Mouse (Mus musculus) embryo, embryonic 11.5 days (tissue): ENCODE results near the gene Nek8.
"Not testable (repeated sequence)": the region's sequence is repeated elsewhere in the genome, so short reads cannot be mapped to it uniquely, and the experiment has no call there.

Source experiments
- DNase-seq: peaks from one replicate; pipeline ENCODE4 v3.0.0-alpha.2; 2012; ENCODE audit warnings: low read depth, low spot score

Gene Nek8

GRCm38 (mm10) chr11:78146707-78147543 lies 29.6 kb downstream of the Nek8 start:
- no peak for DNase-seq

- DNase-seq = no peak
Observed at GRCm38 (mm10) chr11:78146168-78146567, 30.3 kb downstream of the Nek8 start.

GRCm38 (mm10) chr11:78143520-78143919 lies 33.0 kb downstream of the Nek8 start:
- no peak for DNase-seq

- no peak for DNase-seq
Observed at GRCm38 (mm10) chr11:78140665-78141064, 35.8 kb downstream of the Nek8 start.

GRCm38 (mm10) chr11:78138023-78138422 lies 38.5 kb downstream of the Nek8 start:
- no peak for DNase-seq

- DNase-seq = no peak
Observed at GRCm38 (mm10) chr11:78137584-78137983, 38.9 kb downstream of the Nek8 start.

GRCm38 (mm10) chr11:78136132-78136531 lies 40.3 kb downstream of the Nek8 start:
- DNase-seq = no peak

- not testable (repeated sequence) for DNase-seq
Observed at GRCm38 (mm10) chr11:78135314-78135713, 41.2 kb downstream of the Nek8 start.

- DNase-seq = no peak
Observed at GRCm38 (mm10) chr11:78134344-78134743, 42.1 kb downstream of the Nek8 start.

- no peak for DNase-seq
Observed at GRCm38 (mm10) chr11:78133915-78134314, 42.6 kb downstream of the Nek8 start.

- DNase-seq = no peak
Observed at GRCm38 (mm10) chr11:78129458-78129857, 47.0 kb downstream of the Nek8 start.

GRCm38 (mm10) chr11:78126739-78127138 lies 49.7 kb downstream of the Nek8 start:
- DNase-seq = no peak

- no peak for DNase-seq
Observed at GRCm38 (mm10) chr11:78125691-78126090, 50.8 kb downstream of the Nek8 start.

GRCm38 (mm10) chr11:78123782-78124181 lies 52.7 kb downstream of the Nek8 start:
- no peak for DNase-seq

- no peak for DNase-seq
Observed at GRCm38 (mm10) chr11:78122815-78123214, 53.7 kb downstream of the Nek8 start.

- DNase-seq = no peak
Observed at GRCm38 (mm10) chr11:78121176-78121575, 55.3 kb downstream of the Nek8 start.

GRCm38 (mm10) chr11:78119898-78120297 lies 56.6 kb downstream of the Nek8 start:
- no peak for DNase-seq

- no peak for DNase-seq
Observed at GRCm38 (mm10) chr11:78118467-78118866, 58.0 kb downstream of the Nek8 start.

GRCm38 (mm10) chr11:78116146-78116410 lies 60.4 kb downstream of the Nek8 start:
- DNase-seq = no peak
